18 mouse cellular contexts compared by ENCODE assay signal in genomic region chr5:90999942-91000341, GRCm38 (mm10). TPM values are rescaled to one million over a fixed set of nuclear protein-coding genes. Genes with fewer than 3 reads are reported as not detected.
A peak's percentile ranks its signal among the peaks of the same experiment; 100 is the strongest.
DNase-seq lines count a peak whose midpoint lies in the region; ATAC-seq lines count a peak whose summit lies in the region.
"Had no signal": no experiment of that assay in that cellular context is flagged by ENCODE, and none has a peak within 500 bp of the region (broad histone marks: within the 10 kb centered on the region; RNA-seq: fewer than 3 reads in every experiment).

No protein-coding gene starts in this region.

- DNase-seq in heart, adult 11 months = peak; percentile 77
- DNase-seq in heart, postnatal 14 days = no peak
- DNase-seq in retina, embryonic 14.5 days (ENCODE audit: low spot score) = no peak
- DNase-seq in kidney, postnatal 10 days = no peak
- DNase-seq: adrenal gland, adult 8-10 months; adrenal gland, postnatal 14 days; adrenal gland, postnatal 36 days; cerebellum, adult 11-12 months; cerebellum, adult 2 months; cerebellum, adult 9-10 months; cerebellum, postnatal 10 days; cerebellum, postnatal 25 days; embryo, embryonic 11 days had no signal

- intact Hi-C loops in heart, postnatal 14 days (cut with DNase I) = no loop called here

- ATAC-seq in megakaryocyte, adult 5-6 weeks (ENCODE audit: poor library complexity, severe bottlenecking) = peak; percentile 99
- ATAC-seq: forebrain, embryonic 14.5 days; forebrain, embryonic 16.5 days had no signal

RNA-seq across cellular contexts. Expression of gene Epgn, which starts 27.3 kb away (rescaled TPM):
- total RNA-seq in heart, postnatal 14 days (2021) = under 1 TPM; 0.45 to 0.51 TPM
- not detected in 2 replicates for total RNA-seq in megakaryocyte, adult 5-6 weeks (2015)
- total RNA-seq in megakaryocyte, adult 5-6 weeks (2017) = not detected in 2 replicates
- total RNA-seq: adrenal gland, postnatal 14 days; adrenal gland, postnatal 36 days; ES-E14; MEL had no signal
